Mouse (Mus musculus) hindbrain, embryonic 16.5 days (tissue): ENCODE results near the gene Pdcd4. TPM values are rescaled to one million over a fixed set of nuclear protein-coding genes. Genes with fewer than 3 reads are reported as not detected.

Source experiments
- ATAC-seq: fragments of 200-750 bp; cut with Nextera tagmentation; 2 replicates; pipeline ENCODE4 v1.8.0; 2017; ENCODE audit warnings: moderate TSS enrichment, moderate library complexity
- H3K27ac ChIP-seq: fragments of 300-500 bp; sonication (generic); 2 replicates; pipeline ENCODE4 v1.5.1; 2014; ENCODE audit warnings: low read depth, mild to moderate bottlenecking, control low read depth, low read length, moderate library complexity
- H3K27me3 ChIP-seq: fragments of 300-500 bp; sonication (generic); replicated peaks from 2 replicates; pipeline ENCODE4 v1.6.1; 2014; ENCODE audit warnings: low read length; ENCODE audit not compliant: control insufficient read depth, insufficient read depth
- H3K36me3 ChIP-seq: fragments of 300-500 bp; sonication (generic); 2 replicates; pipeline ENCODE4 v1.6.1; 2014; ENCODE audit warnings: mild to moderate bottlenecking, low read length, moderate library complexity, mixed read lengths; ENCODE audit not compliant: control insufficient read depth, insufficient read depth
- H3K4me1 ChIP-seq: fragments of 300-500 bp; sonication (generic); 2 replicates; pipeline ENCODE4 v1.6.1; 2014; ENCODE audit warnings: low read depth, low read length; ENCODE audit not compliant: control insufficient read depth, insufficient read depth
- H3K4me2 ChIP-seq: fragments of 300-500 bp; sonication (generic); 2 replicates; pipeline ENCODE4 v1.6.1; 2014; ENCODE audit warnings: mild to moderate bottlenecking, low read length, control low read depth, moderate library complexity
- H3K4me3 ChIP-seq: fragments of 300-500 bp; sonication (generic); 2 replicates; pipeline ENCODE4 v1.5.1; 2014; ENCODE audit warnings: mild to moderate bottlenecking, low read length, control low read depth, moderate library complexity
- H3K9ac ChIP-seq: fragments of 300-500 bp; sonication (generic); 2 replicates; pipeline ENCODE4 v1.6.1; 2014; ENCODE audit warnings: low read depth, mild to moderate bottlenecking, control low read depth, low read length, moderate library complexity
- H3K9me3 ChIP-seq: fragments of 300-500 bp; sonication (generic); 2 replicates; pipeline ENCODE4 v1.6.1; 2014; ENCODE audit warnings: mild to moderate bottlenecking, low read length, moderate library complexity; ENCODE audit not compliant: control insufficient read depth
- WGBS: fragments of 180-500 bp; shearing (Covaris S2); extraction: QIAGEN DNeasy Blood & Tissue Kit; methylation state at CpG from one replicate; pipeline ENCODE4 v1.1.7; 2014; 5-methylcytosine and 5-hydroxymethylcytosine counted together
- polyA plus RNA-seq: library from polyadenylated mRNA; unstranded; fragments of >200 nt; fragmentation: Nextera tagmentation; extraction: Ambion mirVana; gene quantifications from 2 replicates; pipeline ENCODE4 v1.2.1, GENCODE M21; 2015

Pdcd4 gene
- polyA plus RNA-seq, 1 experiment from 2014 or later = 54.8 TPM

DNA sequence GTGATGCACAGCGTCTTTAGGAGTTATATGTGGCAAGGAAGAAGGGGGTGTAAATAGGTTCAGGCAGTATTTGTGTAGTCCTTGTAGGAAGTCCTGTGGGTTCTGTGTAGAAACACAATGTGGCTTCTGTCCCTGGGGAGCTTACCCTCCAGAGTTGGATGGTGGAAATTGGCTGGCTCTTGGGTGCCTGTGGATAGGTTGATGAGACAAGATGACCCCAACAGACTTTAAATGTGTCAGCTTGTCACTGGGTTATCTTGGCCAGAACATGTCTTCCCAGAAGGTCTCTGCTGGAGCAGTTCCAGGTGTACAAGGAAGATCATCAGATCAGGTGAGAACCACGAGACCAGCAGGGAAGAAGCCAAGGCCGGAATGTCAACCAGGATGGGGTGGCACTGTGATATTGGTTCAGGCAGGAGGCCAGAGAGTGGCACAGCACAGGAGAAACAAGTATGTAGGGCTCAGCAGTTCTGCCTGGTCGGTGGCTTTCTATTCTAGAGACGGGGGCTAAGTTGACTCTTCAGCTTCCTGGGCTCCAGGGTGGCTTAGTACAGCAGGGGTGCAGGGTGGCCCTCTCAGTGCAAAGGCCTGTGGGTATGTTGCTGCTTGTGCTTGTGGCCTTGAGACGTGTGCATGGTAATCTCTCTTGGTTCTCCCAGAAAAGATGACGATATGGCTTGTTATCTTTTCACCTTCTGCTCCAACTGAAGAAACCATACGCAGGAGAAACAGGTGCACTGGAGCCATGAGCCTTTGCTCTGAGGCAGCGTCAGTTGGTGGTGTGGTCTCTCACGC is 5.3 kb upstream of the Pdcd4 start:
- no peaks in the 10 kb centered on the region for H3K9me3 ChIP-seq

DNA sequence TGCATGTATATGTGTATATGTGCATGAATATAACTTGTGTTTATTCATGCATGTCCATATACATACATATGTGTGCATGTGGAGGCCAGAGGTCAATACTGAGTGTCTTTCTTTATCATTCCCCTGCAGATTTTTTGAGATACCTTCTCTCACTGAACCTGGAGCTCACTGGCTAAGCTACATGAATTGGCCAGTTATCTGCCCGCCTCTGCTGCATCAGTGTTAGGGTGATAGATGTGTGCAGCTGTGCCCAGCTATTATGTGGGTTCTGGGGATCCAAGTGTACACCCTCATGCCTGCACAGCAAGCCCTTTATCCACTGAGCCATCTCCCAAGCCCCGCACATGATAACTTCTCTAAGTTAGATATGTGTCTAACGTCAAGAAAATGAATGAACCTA is 4.2 kb upstream of the Pdcd4 start:
- no peak for ATAC-seq

More for the DNA sequence above, 5.3 kb upstream of the Pdcd4 start:
- Histone ChIP-seq H3K4me1 (no peaks in the 10 kb centered on the region), H3K4me2 (no peak overlapping the region), H3K9ac (no peak overlapping the region), H3K27me3 (no peaks in the 10 kb centered on the region), H3K27ac (no peak overlapping the region), H3K4me3 (no peak overlapping the region), H3K36me3 (no peaks in the 10 kb centered on the region)
- WGBS = 90% methylated on average over 10 of the region's 10 CpGs
- ATAC-seq = no peak

DNA sequence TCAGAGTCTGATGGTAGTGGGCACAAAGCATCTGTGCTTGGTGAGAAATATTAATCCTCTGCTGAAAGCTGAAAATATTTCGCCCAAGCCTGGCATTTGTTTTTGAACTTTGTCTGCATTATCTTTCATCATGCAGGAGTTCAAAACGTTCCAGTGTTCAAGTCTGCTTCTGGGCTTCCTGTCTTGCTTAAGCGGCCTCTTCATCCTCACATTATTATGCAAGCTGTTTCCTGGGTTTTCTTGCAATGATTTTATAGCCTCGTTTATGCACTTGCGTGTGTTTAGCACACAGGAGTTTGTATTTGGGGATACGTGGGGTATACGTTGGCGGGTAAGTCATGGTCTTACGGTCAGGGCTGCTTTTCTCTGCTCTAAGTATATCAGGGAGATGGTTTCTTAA is 3.7 kb upstream of the Pdcd4 start:
- H3K27ac ChIP-seq = no peak overlapping the region
- no peaks in the 10 kb centered on the region for H3K4me1 ChIP-seq
- ATAC-seq = no peak
- WGBS = 84% methylated on average over 9 of the region's 9 CpGs
- no peak overlapping the region for H3K4me2 ChIP-seq
- no peaks in the 10 kb centered on the region for H3K36me3 ChIP-seq
- H3K9ac ChIP-seq = no peak overlapping the region
- no peaks in the 10 kb centered on the region for H3K9me3 ChIP-seq
- H3K27me3 ChIP-seq = no peaks in the 10 kb centered on the region
- no peak overlapping the region for H3K4me3 ChIP-seq

More for the DNA sequence above, 4.2 kb upstream of the Pdcd4 start:
- Histone ChIP-seq H3K4me2 (no peak overlapping the region), H3K36me3 (no peaks in the 10 kb centered on the region), H3K9me3 (no peaks in the 10 kb centered on the region), H3K27ac (no peak overlapping the region), H3K4me1 (no peaks in the 10 kb centered on the region), H3K9ac (no peak overlapping the region), H3K27me3 (no peaks in the 10 kb centered on the region), H3K4me3 (no peak overlapping the region)
- 86% methylated on average over 3 of the region's 3 CpGs for WGBS

DNA sequence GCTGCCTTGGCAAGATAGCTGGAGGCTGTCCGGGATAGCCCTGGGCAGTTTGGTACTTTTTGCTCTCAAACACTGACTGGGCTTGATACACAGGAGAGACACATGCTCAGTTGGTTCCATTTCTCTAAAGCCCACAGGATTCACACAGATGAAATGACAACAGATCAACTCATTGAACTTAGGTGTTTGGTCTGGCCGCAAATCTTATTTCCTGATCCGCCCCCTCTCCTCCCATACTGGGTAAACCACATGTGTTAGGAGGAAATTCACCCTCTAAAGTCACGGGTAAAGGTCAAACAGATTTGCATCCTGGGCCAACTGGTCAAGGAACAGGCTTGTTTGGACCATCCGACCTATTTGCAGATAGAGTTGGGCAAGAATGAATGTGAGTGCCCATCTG is 2.5 kb upstream of the Pdcd4 start:
- H3K27me3 ChIP-seq = no peaks in the 10 kb centered on the region
- H3K9me3 ChIP-seq = no peaks in the 10 kb centered on the region
- no peak overlapping the region for H3K4me2 ChIP-seq
- 88% methylated on average over 5 of the region's 5 CpGs for WGBS
- no peaks in the 10 kb centered on the region for H3K36me3 ChIP-seq
- H3K4me3 ChIP-seq = no peak overlapping the region
- no peak overlapping the region for H3K9ac ChIP-seq
- ATAC-seq = no peak
- H3K27ac ChIP-seq = no peak overlapping the region
- H3K4me1 ChIP-seq = no peaks in the 10 kb centered on the region

GRCm38 (mm10) chr19:53890274-53890673 is 1.8 kb upstream of the Pdcd4 start:
- 51% methylated on average over 5 of the region's 5 CpGs for WGBS
- Histone ChIP-seq H3K27ac (no peak overlapping the region), H3K4me1 (no peaks in the 10 kb centered on the region)

DNA sequence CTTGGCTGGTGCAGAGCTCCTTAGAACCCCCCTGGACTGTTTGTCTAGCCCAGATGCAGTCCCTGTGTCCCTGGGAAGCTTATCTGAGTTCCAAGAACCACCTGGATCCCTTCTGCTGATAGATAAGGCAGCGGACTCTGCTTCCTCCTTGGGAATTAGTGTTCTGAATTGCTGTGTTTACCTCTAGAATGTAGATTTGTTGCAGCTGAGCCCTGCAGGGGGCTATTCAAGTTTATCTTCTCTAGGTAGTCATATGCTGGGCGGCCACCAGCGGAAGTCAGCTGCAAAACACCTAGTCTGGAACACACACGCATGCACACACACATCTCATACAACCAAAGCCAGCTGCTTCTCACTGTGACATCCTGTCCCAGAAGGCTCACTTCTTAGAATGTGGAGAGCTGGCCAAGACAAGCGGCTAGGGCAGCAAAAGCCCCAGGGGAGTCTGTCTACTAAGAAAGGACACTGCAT is 1.2 kb upstream of the Pdcd4 start:
- Histone ChIP-seq H3K27ac (no peak overlapping the region), H3K36me3 (no peaks in the 10 kb centered on the region), H3K9ac (no peak overlapping the region), H3K4me1 (no peaks in the 10 kb centered on the region), H3K4me3 (no peak overlapping the region), H3K27me3 (no peaks in the 10 kb centered on the region), H3K9me3 (no peaks in the 10 kb centered on the region), H3K4me2 (no peak overlapping the region)
- 69% methylated on average over 5 of the region's 5 CpGs for WGBS
- ATAC-seq = no peak

More at GRCm38 (mm10) chr19:53890274-53890673, 1.8 kb upstream of the Pdcd4 start:
- no peak overlapping the region for H3K4me3 ChIP-seq
- H3K9me3 ChIP-seq = no peaks in the 10 kb centered on the region
- ATAC-seq = no peak
- H3K4me2 ChIP-seq = no peak overlapping the region
- H3K9ac ChIP-seq = no peak overlapping the region
- no peaks in the 10 kb centered on the region for H3K27me3 ChIP-seq
- no peaks in the 10 kb centered on the region for H3K36me3 ChIP-seq

DNA sequence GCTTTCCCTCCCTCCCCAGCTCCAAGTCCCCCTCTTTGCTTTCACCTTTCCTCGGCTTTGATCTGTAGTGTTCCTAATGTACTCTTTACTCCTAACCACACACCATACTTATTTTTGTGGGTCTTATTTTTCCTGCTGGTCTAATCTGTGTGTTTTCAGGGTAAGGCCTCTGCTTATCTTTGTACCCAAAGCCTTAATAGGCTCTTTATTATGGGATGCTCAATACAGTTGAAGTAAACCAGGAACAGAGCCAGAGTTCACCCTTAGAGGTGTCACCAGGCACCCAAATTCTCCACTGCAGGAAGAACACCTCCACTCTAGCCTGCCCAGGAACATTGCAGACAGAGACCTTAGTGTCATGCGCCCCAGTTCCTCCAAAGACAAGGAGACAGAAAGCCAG is 462 bp upstream of the Pdcd4 start:
- ATAC-seq = no peak
- H3K36me3 ChIP-seq = no peaks in the 10 kb centered on the region
- no peak overlapping the region for H3K27ac ChIP-seq
- no peaks in the 10 kb centered on the region for H3K4me1 ChIP-seq
- H3K9me3 ChIP-seq = no peaks in the 10 kb centered on the region
- no peak overlapping the region for H3K4me2 ChIP-seq
- no peak overlapping the region for H3K4me3 ChIP-seq
- WGBS = 91% methylated on average over 2 of the region's 2 CpGs
- H3K27me3 ChIP-seq = no peaks in the 10 kb centered on the region
- no peak overlapping the region for H3K9ac ChIP-seq

DNA sequence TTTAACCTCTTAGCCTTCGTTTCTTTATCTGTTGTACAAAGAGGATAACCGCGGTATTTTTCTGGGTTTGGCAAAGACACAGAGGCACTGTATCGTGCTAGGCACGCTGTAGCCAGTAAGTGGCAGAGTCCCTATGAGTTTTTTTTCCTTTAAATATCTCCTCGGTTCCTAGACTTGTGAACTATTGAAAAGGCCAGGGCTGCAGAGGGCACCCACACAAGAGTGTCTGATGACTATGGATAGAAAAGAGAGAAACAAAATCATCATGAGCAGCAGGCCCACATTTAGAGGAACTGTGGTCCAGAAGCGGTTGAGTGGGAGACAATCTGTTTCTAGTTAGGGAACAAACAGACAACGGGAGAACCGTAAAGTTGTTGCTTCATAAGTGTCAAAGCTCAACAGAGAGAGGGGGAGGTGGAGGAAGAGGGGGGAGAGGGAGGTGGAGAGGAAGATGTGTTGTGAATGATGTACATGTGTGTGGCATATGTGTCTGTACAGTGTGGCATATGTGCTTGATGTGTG is 868 bp downstream of the Pdcd4 start:
- H3K27me3 ChIP-seq = no peaks in the 10 kb centered on the region
- H3K27ac ChIP-seq = no peak overlapping the region
- no peak for ATAC-seq
- no peaks in the 10 kb centered on the region for H3K4me1 ChIP-seq
- H3K9me3 ChIP-seq = no peaks in the 10 kb centered on the region
- no peak overlapping the region for H3K9ac ChIP-seq
- no peak overlapping the region for H3K4me2 ChIP-seq
- no peak overlapping the region for H3K4me3 ChIP-seq
- 72% methylated on average over 9 of the region's 9 CpGs for whole genome bisulfite sequencing
- H3K36me3 ChIP-seq = no peaks in the 10 kb centered on the region

GRCm38 (mm10) chr19:53893711-53894171 is 1.7 kb downstream of the Pdcd4 start:
- ATAC-seq = no peak
- Histone ChIP-seq H3K9me3 (no peaks in the 10 kb centered on the region), H3K4me1 (no peaks in the 10 kb centered on the region), H3K36me3 (no peaks in the 10 kb centered on the region), H3K27ac (no peak overlapping the region), H3K27me3 (no peaks in the 10 kb centered on the region), H3K4me3 (no peak overlapping the region), H3K9ac (no peak overlapping the region), H3K4me2 (no peak overlapping the region)
- WGBS = 68% methylated on average over 3 of the region's 3 CpGs
